Mouse (Mus musculus): ENCODE results near the gene Taf10. TPM values are rescaled to one million over a fixed set of nuclear protein-coding genes. Genes with fewer than 3 reads are reported as not detected.
"Not testable (repeated sequence)": the region's sequence is repeated elsewhere in the genome, so short reads cannot be mapped to it uniquely, and the experiment has no call there.

Taf10 gene
- polyA plus RNA-seq, 1 experiment from 2014 or later, result 140 TPM

DNA sequence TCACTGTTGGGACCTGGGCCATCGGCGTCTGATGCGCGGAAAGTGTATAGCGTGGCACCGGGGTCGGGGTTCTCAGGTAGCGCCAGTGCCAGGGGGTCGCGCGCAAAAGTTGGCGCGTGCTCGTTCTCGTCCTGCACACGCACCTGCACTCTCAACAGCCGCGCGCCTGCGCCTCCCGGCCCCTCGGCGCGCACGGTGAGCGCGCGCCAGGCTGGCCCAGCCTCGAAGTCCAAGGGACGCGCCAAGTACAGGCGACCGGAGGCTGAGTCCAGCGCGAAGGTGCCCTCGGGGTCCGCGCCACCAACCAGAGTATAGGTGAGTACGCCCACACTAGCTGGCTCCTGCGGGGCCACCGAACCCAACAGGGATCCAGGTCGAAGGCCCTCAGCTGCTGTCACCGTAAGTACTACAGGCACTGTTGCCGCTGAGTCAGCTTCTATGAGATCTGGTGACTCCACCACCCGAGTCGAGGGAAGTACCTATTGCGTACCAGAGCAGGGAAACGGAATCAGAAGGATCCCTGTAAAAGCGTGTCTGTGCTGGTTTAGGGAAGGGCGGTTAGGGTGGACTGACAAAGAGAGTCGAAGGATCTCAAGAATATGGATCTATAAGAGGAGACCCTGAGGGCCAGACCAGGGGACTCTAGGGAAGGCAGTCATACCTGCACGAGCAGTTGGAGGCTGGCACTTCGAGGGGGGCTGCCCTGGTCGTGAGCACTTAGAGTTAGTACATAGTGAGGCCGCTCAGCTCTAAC lies 18.5 kb upstream of the Taf10 start:
- 23% methylated on average over 54 of the region's 55 CpGs for WGBS

DNA sequence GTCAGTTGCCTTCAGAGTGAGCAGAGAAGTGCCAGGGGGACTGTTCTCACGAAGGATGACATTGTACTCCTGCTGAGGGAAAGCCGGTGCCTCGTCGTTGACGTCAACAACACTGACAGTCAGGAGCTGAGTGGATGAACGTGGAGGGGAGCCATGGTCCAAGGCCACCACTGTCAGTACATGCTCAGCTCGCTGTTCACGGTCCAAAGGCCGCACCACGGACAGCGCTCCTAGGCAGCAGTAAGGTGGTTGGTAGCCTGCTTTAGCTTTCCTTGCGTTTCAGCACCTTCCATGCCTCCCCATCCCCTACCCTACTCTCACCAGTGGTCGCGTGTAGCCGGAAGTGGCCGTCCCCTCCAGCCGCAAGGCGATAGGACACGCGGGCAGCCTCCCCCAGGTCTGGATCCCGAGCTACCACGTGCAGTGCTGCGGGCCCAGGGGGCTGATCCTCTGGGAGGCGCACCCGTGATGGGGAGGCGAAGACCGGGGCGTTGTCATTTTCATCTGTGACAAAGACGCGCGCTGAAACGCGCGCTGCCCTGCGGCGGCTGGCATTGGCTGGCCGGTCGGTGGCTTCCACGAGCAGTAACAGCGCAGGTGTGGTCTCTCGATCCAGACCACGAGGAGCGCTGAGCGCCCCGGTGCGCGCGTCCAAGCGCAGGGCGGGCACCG lies 17.8 kb upstream of the Taf10 start:
- Histone ChIP-seq H3K27me3 (ENCODE audit: control insufficient read depth, insufficient read depth, low read length) (no peaks in the 10 kb centered on the region), H3K27ac (no peak overlapping the region), H3K4me1 (replicated peaks; ENCODE audit: control insufficient read depth, insufficient read depth, low read length) (peaks cover 5% of the 10 kb centered on the region; the same call in 1 of the 2 replicates), H3K9me3 (ENCODE audit: control insufficient read depth, low read length) (no peaks in the 10 kb centered on the region), H3K4me3 (replicated peaks; ENCODE audit: low read length) (no peak overlapping the region), H3K9ac (no peak overlapping the region), H3K36me3 (replicated peaks; ENCODE audit: control insufficient read depth, insufficient read depth) (peaks cover 97% of the 10 kb centered on the region), H3K4me2 (replicated peaks) (no peak overlapping the region)
- DNase-seq (ENCODE audit: low spot score), result no peak
- WGBS, result 19% methylated on average over 51 of the region's 51 CpGs
- no peak for ATAC-seq (ENCODE audit: low FRiP score)

More for the DNA sequence above, 18.5 kb upstream of the Taf10 start:
- Histone ChIP-seq H3K27ac (no peak overlapping the region), H3K27me3 (ENCODE audit: control insufficient read depth, insufficient read depth, low read length) (no peaks in the 10 kb centered on the region), H3K4me2 (replicated peaks) (no peak overlapping the region), H3K36me3 (replicated peaks; ENCODE audit: control insufficient read depth, insufficient read depth) (peaks cover 97% of the 10 kb centered on the region), H3K4me1 (replicated peaks; ENCODE audit: control insufficient read depth, insufficient read depth, low read length) (peaks cover 11% of the 10 kb centered on the region; the same call in 1 of the 2 replicates), H3K9ac (no peak overlapping the region; the same call in 1 of the 2 replicates), H3K9me3 (ENCODE audit: control insufficient read depth, low read length) (no peaks in the 10 kb centered on the region), H3K4me3 (replicated peaks; ENCODE audit: low read length) (no peak overlapping the region)
- no peak for DNase-seq (ENCODE audit: low spot score)
- ATAC-seq (ENCODE audit: low FRiP score), result no peak

DNA sequence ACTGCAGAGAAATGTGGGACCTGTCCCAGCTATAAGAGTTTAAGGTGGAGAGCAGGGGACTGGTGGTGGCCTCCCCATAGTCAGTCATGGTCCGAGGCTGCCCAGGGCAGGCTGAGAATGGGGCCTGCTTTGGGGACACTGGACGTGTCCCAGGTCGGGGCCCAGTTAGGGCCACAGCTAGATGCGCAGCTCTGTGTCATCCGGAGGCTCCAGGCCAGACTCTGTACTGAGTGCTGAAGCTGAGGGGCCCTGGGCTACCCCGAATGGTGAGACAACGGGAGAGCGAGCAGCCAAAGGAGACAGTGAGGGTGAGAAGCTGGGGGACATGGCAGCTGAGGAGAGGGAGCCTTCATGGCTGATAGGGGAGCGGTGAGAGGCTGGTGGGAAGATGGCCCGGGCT lies 9.1 kb upstream of the Taf10 start:
- peaks cover 8% of the 10 kb centered on the region; the same call in 1 of the 2 replicates for H3K4me1 ChIP-seq (replicated peaks; ENCODE audit: control insufficient read depth, insufficient read depth, low read length)
- peaks cover 71% of the 10 kb centered on the region for H3K36me3 ChIP-seq (replicated peaks; ENCODE audit: control insufficient read depth, insufficient read depth)
- H3K9ac ChIP-seq, result no peak overlapping the region
- DNase-seq (ENCODE audit: low spot score), result no peak
- ATAC-seq (ENCODE audit: low FRiP score), result no peak
- H3K4me2 ChIP-seq (replicated peaks), result no peak overlapping the region
- no peak overlapping the region for H3K27ac ChIP-seq
- WGBS, result 91% methylated on average over 10 of the region's 10 CpGs
- H3K9me3 ChIP-seq (ENCODE audit: control insufficient read depth, low read length), result no peaks in the 10 kb centered on the region
- H3K27me3 ChIP-seq (ENCODE audit: control insufficient read depth, insufficient read depth, low read length), result no peaks in the 10 kb centered on the region
- no peak overlapping the region for H3K4me3 ChIP-seq (replicated peaks; ENCODE audit: low read length)

DNA sequence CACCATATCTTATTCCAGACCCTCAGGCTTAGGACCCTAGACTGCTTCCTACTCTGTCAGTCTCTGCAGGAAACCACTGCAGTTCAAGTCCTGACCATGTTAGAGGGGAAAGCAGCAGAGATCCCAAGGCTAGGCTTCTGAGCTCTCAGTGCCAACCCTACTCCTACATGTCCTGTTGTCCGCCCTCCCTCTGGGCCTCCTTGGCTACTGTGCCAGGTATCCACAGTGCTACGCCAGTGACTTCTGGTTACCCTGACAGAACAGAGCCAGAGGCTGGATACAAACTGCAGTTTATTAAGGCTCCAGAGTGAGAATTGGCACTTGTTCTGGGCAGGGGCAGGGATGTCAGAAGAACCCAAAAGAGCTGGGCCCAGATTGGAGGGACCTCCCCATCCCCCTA lies 8.6 kb upstream of the Taf10 start:
- Histone ChIP-seq H3K4me1 (replicated peaks; ENCODE audit: control insufficient read depth, insufficient read depth, low read length) (peaks cover 8% of the 10 kb centered on the region; the same call in 1 of the 2 replicates), H3K36me3 (replicated peaks; ENCODE audit: control insufficient read depth, insufficient read depth) (peaks cover 70% of the 10 kb centered on the region), H3K9ac (no peak overlapping the region), H3K4me2 (replicated peaks) (no peak overlapping the region), H3K9me3 (ENCODE audit: control insufficient read depth, low read length) (no peaks in the 10 kb centered on the region), H3K4me3 (replicated peaks; ENCODE audit: low read length) (no peak overlapping the region), H3K27me3 (ENCODE audit: control insufficient read depth, insufficient read depth, low read length) (no peaks in the 10 kb centered on the region), H3K27ac (no peak overlapping the region)
- no peak for DNase-seq (ENCODE audit: low spot score)
- WGBS, result 92% methylated on average over 2 of the region's 2 CpGs
- ATAC-seq (ENCODE audit: low FRiP score), result peak; percentile 2; the same call in 1 of the 2 replicates

DNA sequence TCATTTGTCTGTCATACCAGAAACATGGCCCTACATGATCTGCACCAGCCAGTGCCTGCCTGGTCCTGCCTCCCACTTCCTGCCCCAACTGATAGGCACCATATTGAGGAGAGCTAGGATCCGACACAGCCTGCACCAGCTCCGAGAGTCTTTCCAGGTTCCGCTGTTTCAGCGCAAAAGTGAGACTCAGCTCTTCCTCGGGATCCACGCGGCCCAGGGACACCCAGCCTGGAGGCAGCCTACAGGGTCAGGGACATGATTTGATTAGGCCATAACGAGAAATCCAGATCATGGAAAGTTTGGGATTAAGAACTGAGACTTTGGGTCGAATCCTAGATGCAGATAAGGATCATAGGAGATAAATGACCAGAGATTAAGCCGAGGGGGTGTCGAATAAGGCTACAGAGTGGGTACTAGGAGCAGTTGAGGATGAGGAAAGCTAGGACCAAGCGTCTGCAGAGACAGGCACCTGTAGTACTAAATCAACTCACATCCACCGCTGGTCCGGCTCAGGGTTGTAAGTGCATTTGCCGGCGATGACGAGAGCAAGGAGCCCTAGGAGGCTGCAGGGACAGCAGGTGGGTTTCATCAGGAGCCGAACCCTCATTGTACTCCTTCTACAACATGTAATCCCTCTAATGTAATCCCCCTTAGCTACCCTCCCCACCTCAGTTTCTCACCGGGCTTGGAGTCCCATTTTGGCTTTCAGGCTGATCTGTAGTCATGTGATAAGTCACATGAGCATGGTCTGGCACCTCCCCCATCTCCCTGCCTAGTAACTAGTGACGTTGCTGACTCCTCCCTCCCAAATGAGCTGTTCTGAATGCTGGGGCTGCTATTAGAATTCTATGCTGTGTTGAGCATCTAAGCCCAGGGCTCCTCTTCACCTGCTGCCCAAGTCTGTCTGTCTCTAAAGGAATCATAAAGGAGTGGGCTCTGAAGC lies 7.6 kb upstream of the Taf10 start, which contains the start of gene Tpp1:
Gene Tpp1, minus strand, starts transcription at position 745 of the 943 bp plus-strand sequence.
- DNase-seq (ENCODE audit: low spot score) (peak; percentile 90), ATAC-seq (ENCODE audit: low FRiP score) (peak; percentile 91)
- peak within 1 kb of the TSS; percentile 60 for H3K27ac ChIP-seq
- H3K9ac ChIP-seq, result peak within 1 kb of the TSS; percentile 66
- H3K27me3 ChIP-seq (ENCODE audit: control insufficient read depth, insufficient read depth, low read length), result no peaks in the 10 kb centered on the region
- H3K36me3 ChIP-seq (replicated peaks; ENCODE audit: control insufficient read depth, insufficient read depth), result peaks cover 69% of the 10 kb centered on the region
- WGBS, result 21% methylated on average over 20 of the region's 20 CpGs
- peaks cover 8% of the 10 kb centered on the region; the same call in 1 of the 2 replicates for H3K4me1 ChIP-seq (replicated peaks; ENCODE audit: control insufficient read depth, insufficient read depth, low read length)
- peak within 1 kb of the TSS; percentile 40 for H3K4me3 ChIP-seq (replicated peaks; ENCODE audit: low read length)
- H3K9me3 ChIP-seq (ENCODE audit: control insufficient read depth, low read length), result no peaks in the 10 kb centered on the region
- H3K4me2 ChIP-seq (replicated peaks), result peak within 1 kb of the TSS; percentile 60

DNA sequence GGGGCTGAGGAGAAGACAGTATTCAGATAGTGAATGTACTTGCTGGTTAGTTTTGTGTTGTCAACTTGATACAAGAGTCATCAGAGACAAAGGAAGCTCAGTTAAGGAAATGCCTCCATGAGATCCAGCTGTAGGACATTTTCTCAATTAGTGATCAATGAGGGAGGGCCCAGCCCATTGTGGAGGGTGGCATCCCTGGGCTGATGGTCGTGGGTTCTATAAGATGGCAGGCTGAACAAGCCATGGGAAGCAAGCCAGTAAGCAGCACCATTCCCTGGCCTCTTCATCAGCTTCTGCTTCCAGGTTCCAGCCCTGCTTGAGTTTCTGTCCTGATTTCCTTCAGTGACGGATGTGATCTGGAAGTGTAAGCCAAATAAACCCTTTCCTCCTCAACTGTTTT lies 3.6 kb upstream of the Taf10 start:
- Histone ChIP-seq H3K36me3 (replicated peaks; ENCODE audit: control insufficient read depth, insufficient read depth) (peaks cover 40% of the 10 kb centered on the region), H3K4me3 (replicated peaks; ENCODE audit: low read length) (no peak overlapping the region), H3K4me1 (replicated peaks; ENCODE audit: control insufficient read depth, insufficient read depth, low read length) (peaks cover 12% of the 10 kb centered on the region; the same call in 1 of the 2 replicates), H3K27ac (no peak overlapping the region), H3K27me3 (ENCODE audit: control insufficient read depth, insufficient read depth, low read length) (no peaks in the 10 kb centered on the region), H3K4me2 (replicated peaks) (no peak overlapping the region), H3K9me3 (ENCODE audit: control insufficient read depth, low read length) (no peaks in the 10 kb centered on the region), H3K9ac (no peak overlapping the region)
- no peak for DNase-seq (ENCODE audit: low spot score)
- no peak for ATAC-seq (ENCODE audit: low FRiP score)
- WGBS, result 85% methylated on average over 2 of the region's 2 CpGs

DNA sequence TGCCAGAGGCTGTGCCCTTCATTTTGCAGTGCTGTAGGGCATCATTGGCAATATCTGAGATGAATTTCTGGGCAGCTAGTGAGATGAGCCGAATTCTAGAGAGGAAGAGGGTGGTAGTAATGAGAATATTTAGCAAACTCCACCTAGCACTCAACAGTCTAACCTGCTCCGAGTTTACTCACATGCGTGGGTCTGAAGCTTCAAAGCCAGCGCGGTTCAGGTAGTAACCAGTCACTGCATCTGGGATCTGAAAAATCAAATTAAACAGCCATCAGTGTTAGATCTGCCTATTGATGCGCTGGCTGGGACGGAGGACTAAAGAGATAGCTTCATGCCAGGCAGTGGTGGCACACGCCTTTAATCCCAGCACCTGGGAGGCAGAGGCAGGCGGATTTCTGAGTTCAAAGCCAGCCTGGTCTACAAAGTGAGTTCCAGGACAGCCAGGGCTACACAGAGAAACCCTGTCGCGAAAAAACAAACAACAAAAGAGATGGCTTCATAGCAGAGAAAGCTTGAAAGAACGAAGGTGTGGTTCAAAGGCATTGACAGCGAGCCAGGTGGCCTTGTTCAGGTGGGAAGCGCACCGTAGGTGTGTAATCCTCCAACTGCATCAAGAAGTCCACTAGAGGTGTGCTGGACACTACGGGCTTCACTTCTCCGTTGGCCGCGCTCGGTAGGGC lies 775 bp downstream of the Taf10 start:
- DNase-seq (ENCODE audit: low spot score); H3K27me3 ChIP-seq (ENCODE audit: control insufficient read depth, insufficient read depth, low read length); H3K9me3 ChIP-seq (ENCODE audit: control insufficient read depth, low read length); ATAC-seq (ENCODE audit: low FRiP score); H3K4me1 ChIP-seq (replicated peaks; ENCODE audit: control insufficient read depth, insufficient read depth, low read length): not testable (repeated sequence)
- Histone ChIP-seq H3K9ac (peak overlapping the region; percentile 94), H3K36me3 (replicated peaks; ENCODE audit: control insufficient read depth, insufficient read depth) (peaks cover 60% of the 10 kb centered on the region), H3K4me2 (replicated peaks) (peak overlapping the region; percentile 93), H3K4me3 (replicated peaks; ENCODE audit: low read length) (peak overlapping the region; percentile 97), H3K27ac (peak overlapping the region; percentile 82)
- WGBS, result 38% methylated on average over 20 of the region's 20 CpGs

DNA sequence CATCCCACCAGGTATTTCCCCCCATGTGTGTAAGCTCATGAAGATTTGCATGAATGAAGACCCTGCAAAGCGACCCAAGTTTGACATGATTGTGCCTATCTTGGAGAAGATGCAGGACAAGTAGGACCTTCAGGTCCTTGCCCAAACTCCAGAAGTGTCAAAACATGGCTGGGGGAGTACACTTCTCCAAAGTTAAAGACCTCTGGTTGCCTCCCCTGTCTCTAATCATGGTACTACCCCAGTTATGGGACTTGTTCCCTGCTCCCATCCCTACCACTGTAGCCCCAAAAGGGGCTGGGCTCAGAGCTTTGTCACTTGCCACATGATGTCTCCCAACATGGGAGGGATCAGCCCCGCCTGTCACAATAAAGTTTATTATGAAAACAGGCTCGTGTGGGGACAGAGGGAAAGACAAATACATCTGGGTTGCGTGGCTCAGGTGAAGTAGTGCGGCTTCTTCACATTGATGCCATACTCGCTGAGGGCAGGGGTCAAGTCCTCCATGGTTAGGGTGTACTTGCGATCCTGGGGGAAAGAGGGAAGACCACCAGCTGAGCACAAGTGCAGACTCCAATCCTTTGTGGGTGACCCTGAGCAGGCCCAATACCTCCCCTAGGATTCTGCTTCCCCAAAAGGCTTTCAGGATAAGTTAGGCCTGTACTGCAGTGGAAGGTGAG lies 1.5 kb downstream of the Taf10 start:
- Histone ChIP-seq H3K4me2 (replicated peaks) (peak overlapping the region; percentile 93; the same call in 1 of the 2 replicates), H3K36me3 (replicated peaks; ENCODE audit: control insufficient read depth, insufficient read depth) (peaks cover 54% of the 10 kb centered on the region), H3K4me3 (replicated peaks; ENCODE audit: low read length) (peak overlapping the region; percentile 97; the same call in 1 of the 2 replicates), H3K4me1 (replicated peaks; ENCODE audit: control insufficient read depth, insufficient read depth, low read length) (peaks cover 14% of the 10 kb centered on the region), H3K9ac (0 out of 2 replicates have a peak overlapping the region, but pooled peaks have one; percentile 94)
- not testable (repeated sequence) for ATAC-seq (ENCODE audit: low FRiP score); H3K9me3 ChIP-seq (ENCODE audit: control insufficient read depth, low read length); DNase-seq (ENCODE audit: low spot score); H3K27me3 ChIP-seq (ENCODE audit: control insufficient read depth, insufficient read depth, low read length); H3K27ac ChIP-seq
- WGBS, result 92% methylated on average over 7 of the region's 7 CpGs

All from hindbrain, embryonic 14.5 days (tissue).